Mouse (Mus musculus) heart, embryonic 10.5 days (tissue): ENCODE measurements around the gene Tbc1d8. TPM values are rescaled to one million over a fixed set of nuclear protein-coding genes. Genes with fewer than 3 reads are reported as not detected.

Source experiments
- DNase-seq: peaks from one replicate; pipeline ENCODE4 v3.0.0-alpha.2; 2017; ENCODE audit warnings: low spot score
- H3K27ac ChIP-seq: fragments of 300-500 bp; sonication (generic); 2 replicates; pipeline ENCODE4 v1.5.1; 2016; ENCODE audit warnings: mild to moderate bottlenecking
- H3K27me3 ChIP-seq: fragments of 300-500 bp; sonication (generic); 2 replicates; pipeline ENCODE4 v1.6.1; 2016; ENCODE audit warnings: mild to moderate bottlenecking; ENCODE audit not compliant: poor library complexity, insufficient read depth, severe bottlenecking
- H3K36me3 ChIP-seq: fragments of 300-500 bp; sonication (generic); 2 replicates; pipeline ENCODE4 v1.6.1; 2016; ENCODE audit warnings: mild to moderate bottlenecking, moderate library complexity
- H3K4me1 ChIP-seq: fragments of 300-500 bp; sonication (generic); 2 replicates; pipeline ENCODE4 v1.6.1; 2016; ENCODE audit warnings: mild to moderate bottlenecking
- H3K4me3 ChIP-seq: fragments of 300-500 bp; sonication (generic); 2 replicates; pipeline ENCODE4 v1.5.1; 2016; ENCODE audit warnings: mild to moderate bottlenecking, moderate library complexity
- H3K9me3 ChIP-seq: fragments of 300-500 bp; sonication (generic); 2 replicates; pipeline ENCODE4 v1.6.1; 2016; ENCODE audit warnings: mild to moderate bottlenecking, moderate library complexity
- whole genome bisulfite sequencing: fragments of 180-500 bp; shearing (Covaris S2); methylation state at CpG from one replicate; pipeline ENCODE4 v1.1.7; 2016; 5-methylcytosine and 5-hydroxymethylcytosine counted together
- polyA plus RNA-seq: library from polyadenylated mRNA; unstranded; fragments of >200 nt; fragmentation: Nextera tagmentation; extraction: Ambion mirVana; gene quantifications from 2 replicates; pipeline ENCODE4 v1.2.1, GENCODE M21; 2016

Tbc1d8 gene
- polyA plus RNA-seq, 1 experiment from 2014 or later: 7.5 TPM

- H3K27ac ChIP-seq: no peak overlapping the region
- DNase-seq: no peak
- no peak overlapping the region for H3K4me3 ChIP-seq
- no peaks in the 10 kb centered on the region for H3K36me3 ChIP-seq
- 83% methylated on average over 17 of the region's 17 CpGs for WGBS
- no peaks in the 10 kb centered on the region for H3K27me3 ChIP-seq
- H3K9me3 ChIP-seq: no peaks in the 10 kb centered on the region
- H3K4me1 ChIP-seq: no peaks in the 10 kb centered on the region
Observed at GRCm38 (mm10) chr1:39502817-39503633, 24.5 kb upstream of the Tbc1d8 start.

DNA sequence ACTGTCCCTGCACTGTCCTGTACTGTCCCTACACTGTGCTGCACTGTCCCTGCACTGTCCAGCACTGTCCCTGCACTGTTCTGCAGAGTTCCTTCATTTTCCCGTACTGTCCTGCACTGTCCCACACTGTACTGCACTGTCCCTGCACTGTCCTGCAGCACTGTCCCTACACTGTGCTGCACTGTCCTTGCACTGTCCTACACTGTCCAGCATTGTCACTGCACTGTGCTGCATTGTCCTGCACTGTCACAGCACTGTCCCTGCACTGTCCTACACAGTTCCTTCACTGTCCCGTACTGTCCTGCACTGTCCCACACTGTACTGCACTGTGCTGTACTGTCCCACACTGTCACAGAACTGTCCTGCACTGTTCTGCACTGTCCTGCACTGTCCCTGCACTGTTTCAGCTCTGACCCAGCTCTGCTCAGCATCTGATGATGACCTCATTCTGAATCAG lies 21.0 kb upstream of the Tbc1d8 start:
- Histone ChIP-seq H3K27ac (no peak overlapping the region), H3K4me1 (no peaks in the 10 kb centered on the region), H3K27me3 (no peaks in the 10 kb centered on the region), H3K4me3 (no peak overlapping the region), H3K36me3 (no peaks in the 10 kb centered on the region), H3K9me3 (no peaks in the 10 kb centered on the region)
- whole genome bisulfite sequencing: 76% methylated on average over 2 of the region's 2 CpGs
- no peak for DNase-seq

GRCm38 (mm10) chr1:39497748-39498147 lies 19.2 kb upstream of the Tbc1d8 start:
- Histone ChIP-seq H3K27ac (no peak overlapping the region), H3K36me3 (no peaks in the 10 kb centered on the region)
- 86% methylated on average over 11 of the region's 11 CpGs for WGBS

DNA sequence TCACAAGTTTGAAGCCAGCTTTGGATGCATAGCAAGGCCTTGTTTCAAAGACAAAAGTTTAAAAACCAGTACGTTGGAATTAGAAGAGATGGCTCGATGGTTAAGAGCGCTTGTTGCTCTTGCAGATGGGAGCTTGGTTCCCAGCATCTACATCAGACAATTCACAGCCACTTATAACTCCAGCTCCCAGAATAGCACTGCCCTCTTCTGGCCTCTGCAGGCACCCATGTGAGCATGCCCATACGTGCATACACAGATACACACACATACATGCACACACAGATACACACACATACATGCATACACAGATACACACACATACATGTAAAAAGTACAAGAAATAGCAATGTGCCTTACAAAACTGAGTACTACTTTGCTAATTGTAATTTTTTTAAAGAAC lies 18.4 kb upstream of the Tbc1d8 start:
- no peak overlapping the region for H3K27ac ChIP-seq
- WGBS: 87% methylated on average over 4 of the region's 4 CpGs
- H3K9me3 ChIP-seq: no peaks in the 10 kb centered on the region
- no peaks in the 10 kb centered on the region for H3K27me3 ChIP-seq
- no peak overlapping the region for H3K4me3 ChIP-seq
- no peaks in the 10 kb centered on the region for H3K36me3 ChIP-seq
- no peak for DNase-seq
- H3K4me1 ChIP-seq: no peaks in the 10 kb centered on the region

More at GRCm38 (mm10) chr1:39497748-39498147, 19.2 kb upstream of the Tbc1d8 start:
- H3K4me3 ChIP-seq: no peak overlapping the region
- no peaks in the 10 kb centered on the region for H3K27me3 ChIP-seq
- no peaks in the 10 kb centered on the region for H3K9me3 ChIP-seq
- DNase-seq: no peak
- no peaks in the 10 kb centered on the region for H3K4me1 ChIP-seq

DNA sequence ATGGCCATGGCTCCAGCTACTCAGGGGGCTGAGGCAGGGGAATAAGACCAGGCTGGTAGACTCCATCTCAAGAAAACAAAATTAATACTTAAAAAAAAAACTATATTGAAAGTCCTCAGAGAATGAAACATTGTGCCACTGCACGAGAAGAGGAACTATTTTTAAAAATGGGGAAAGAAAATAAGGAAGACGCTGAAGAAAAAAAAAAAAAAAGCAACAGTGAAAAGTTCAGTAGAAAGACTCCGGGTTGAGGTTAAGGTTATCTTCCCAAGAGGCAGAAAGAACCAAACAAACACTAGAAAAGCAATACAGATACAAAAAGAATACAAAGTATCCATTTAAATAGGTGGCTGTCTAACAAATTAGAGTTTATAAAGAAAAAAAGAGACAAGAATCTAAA lies 15.1 kb upstream of the Tbc1d8 start:
- 75% methylated on average over 3 of the region's 3 CpGs for WGBS
- H3K27ac ChIP-seq: no peak overlapping the region
- H3K4me3 ChIP-seq: no peak overlapping the region

GRCm38 (mm10) chr1:39493165-39493564 lies 14.6 kb upstream of the Tbc1d8 start:
- Histone ChIP-seq H3K9me3 (no peaks in the 10 kb centered on the region), H3K4me3 (no peak overlapping the region), H3K27ac (no peak overlapping the region), H3K36me3 (no peaks in the 10 kb centered on the region), H3K4me1 (no peaks in the 10 kb centered on the region), H3K27me3 (no peaks in the 10 kb centered on the region)
- DNase-seq: no peak
- 89% methylated on average over 5 of the region's 5 CpGs for WGBS

More for the DNA sequence above, 15.1 kb upstream of the Tbc1d8 start:
- DNase-seq: no peak
- Histone ChIP-seq H3K36me3 (no peaks in the 10 kb centered on the region), H3K4me1 (no peaks in the 10 kb centered on the region), H3K9me3 (no peaks in the 10 kb centered on the region), H3K27me3 (no peaks in the 10 kb centered on the region)

- Histone ChIP-seq H3K27me3 (no peaks in the 10 kb centered on the region), H3K4me1 (no peaks in the 10 kb centered on the region), H3K36me3 (no peaks in the 10 kb centered on the region), H3K4me3 (no peak overlapping the region), H3K9me3 (no peaks in the 10 kb centered on the region), H3K27ac (no peak overlapping the region)
- no peak for DNase-seq
- 72% methylated on average over 3 of the region's 3 CpGs for WGBS
Observed at GRCm38 (mm10) chr1:39487370-39487769, 8.8 kb upstream of the Tbc1d8 start.

GRCm38 (mm10) chr1:39482115-39482815 lies 3.7 kb upstream of the Tbc1d8 start:
- H3K9me3 ChIP-seq: no peaks in the 10 kb centered on the region
- no peak for DNase-seq
- peaks cover 7% of the 10 kb centered on the region for H3K4me1 ChIP-seq
- H3K27ac ChIP-seq: no peak overlapping the region; the same call in 1 of the 2 replicates
- H3K27me3 ChIP-seq: peaks cover 5% of the 10 kb centered on the region
- H3K4me3 ChIP-seq: no peak overlapping the region
- 69% methylated on average over 10 of the region's 10 CpGs for WGBS
- H3K36me3 ChIP-seq: no peaks in the 10 kb centered on the region

DNA sequence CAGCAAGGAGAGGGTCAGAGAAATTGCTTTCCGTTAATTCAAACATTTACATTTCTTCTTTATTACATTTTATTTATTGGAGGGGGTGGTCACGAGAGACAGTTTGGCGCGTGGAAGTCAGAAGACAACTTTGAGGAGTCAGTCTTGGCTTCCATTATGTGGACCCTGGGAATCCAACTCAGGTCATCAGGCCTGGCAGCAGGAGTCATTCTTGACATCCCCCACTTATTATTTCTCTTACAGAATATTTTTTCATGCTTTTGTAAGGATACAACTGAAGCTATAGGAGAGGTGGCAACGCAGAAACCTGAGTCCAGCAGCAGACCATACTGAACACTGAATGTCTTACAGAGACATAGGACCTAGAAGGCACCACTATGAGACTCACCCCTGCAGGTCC lies 699 bp upstream of the Tbc1d8 start:
- H3K4me1 ChIP-seq: peaks cover 13% of the 10 kb centered on the region
- peak overlapping the region; percentile 79 for H3K4me3 ChIP-seq
- no peaks in the 10 kb centered on the region for H3K9me3 ChIP-seq
- DNase-seq: no peak
- peak overlapping the region; percentile 32; the same call in 1 of the 2 replicates for H3K27ac ChIP-seq
- H3K36me3 ChIP-seq: 0 out of 2 replicates have a peak, but pooled peaks cover 4% of the 10 kb centered on the region
- H3K27me3 ChIP-seq: peaks cover 13% of the 10 kb centered on the region
- 74% methylated on average over 5 of the region's 5 CpGs for WGBS

GRCm38 (mm10) chr1:39478896-39479200 lies 293 bp upstream of the Tbc1d8 start:
- Histone ChIP-seq H3K9me3 (no peaks in the 10 kb centered on the region), H3K4me3 (peak overlapping the region; percentile 79), H3K36me3 (0 out of 2 replicates have a peak, but pooled peaks cover 4% of the 10 kb centered on the region), H3K27ac (peak overlapping the region; percentile 91), H3K27me3 (peaks cover 13% of the 10 kb centered on the region), H3K4me1 (peaks cover 13% of the 10 kb centered on the region)
- no peak for DNase-seq
- WGBS: 4% methylated on average over 10 of the region's 10 CpGs

GRCm38 (mm10) chr1:39477064-39477463 lies 1.5 kb downstream of the Tbc1d8 start:
- 76% methylated on average over 5 of the region's 5 CpGs for WGBS
- Histone ChIP-seq H3K27me3 (peaks cover 13% of the 10 kb centered on the region), H3K4me1 (peaks cover 18% of the 10 kb centered on the region), H3K27ac (no peak overlapping the region), H3K4me3 (peak overlapping the region; percentile 79), H3K36me3 (0 out of 2 replicates have a peak, but pooled peaks cover 4% of the 10 kb centered on the region), H3K9me3 (no peaks in the 10 kb centered on the region)
- DNase-seq: no peak

- 0 out of 2 replicates have a peak, but pooled peaks cover 4% of the 10 kb centered on the region for H3K36me3 ChIP-seq
- H3K27me3 ChIP-seq: peaks cover 13% of the 10 kb centered on the region
- no peak for DNase-seq
- H3K9me3 ChIP-seq: no peaks in the 10 kb centered on the region
- H3K27ac ChIP-seq: no peak overlapping the region
- H3K4me3 ChIP-seq: no peak overlapping the region
- 92% methylated on average over 1 of the region's 1 CpGs for WGBS
- H3K4me1 ChIP-seq: peaks cover 24% of the 10 kb centered on the region
Observed at GRCm38 (mm10) chr1:39476341-39476740, 2.2 kb downstream of the Tbc1d8 start.

- 0 out of 2 replicates have a peak, but pooled peaks cover 4% of the 10 kb centered on the region for H3K36me3 ChIP-seq
- H3K27me3 ChIP-seq: peaks cover 13% of the 10 kb centered on the region
- WGBS: 81% methylated on average over 9 of the region's 9 CpGs
- H3K27ac ChIP-seq: no peak overlapping the region
- no peak overlapping the region for H3K4me3 ChIP-seq
- H3K4me1 ChIP-seq: peaks cover 26% of the 10 kb centered on the region
- no peak for DNase-seq
- no peaks in the 10 kb centered on the region for H3K9me3 ChIP-seq
Observed at GRCm38 (mm10) chr1:39474516-39474915, 4.0 kb downstream of the Tbc1d8 start.
